Mouse (Mus musculus): Measurements from ENCODE around the gene Hist1h2bk. TPM values are rescaled to one million over a fixed set of nuclear protein-coding genes. Genes with fewer than 3 reads are reported as not detected.
"Not testable (repeated sequence)": the region's sequence is repeated elsewhere in the genome, so short reads cannot be mapped to it uniquely, and the experiment has no call there.

The Hist1h2bk gene
- polyA plus RNA-seq (2012; rRNA removed), result 0.50 and 0.64 TPM in 2 replicates

- not testable (repeated sequence) for H3K4me1 ChIP-seq (ENCODE audit: control insufficient read depth, insufficient read depth, low read length); H3K27ac ChIP-seq (ENCODE audit: insufficient read depth, low read length)
- peak; percentile 78 for TF ChIP-seq POLR2A (IDR thresholded peaks at IDR 0.05; ENCODE audit: extremely low read depth, insufficient read depth, low read length)
- H3K4me3 ChIP-seq (ENCODE audit: insufficient read depth, low read length), result peak within 1 kb of the TSS; percentile 14; the same call in 1 of the 2 replicates
Measured at GRCm38 (mm10) chr13:22035267-22036148, at the start of gene Hist1h2bk, which contains the start of gene Hist1h2ah. TSS of gene Hist1h2bk (plus strand) at chr13:22035870. TSS of gene Hist1h2ah (minus strand) at chr13:22035568.

DNA sequence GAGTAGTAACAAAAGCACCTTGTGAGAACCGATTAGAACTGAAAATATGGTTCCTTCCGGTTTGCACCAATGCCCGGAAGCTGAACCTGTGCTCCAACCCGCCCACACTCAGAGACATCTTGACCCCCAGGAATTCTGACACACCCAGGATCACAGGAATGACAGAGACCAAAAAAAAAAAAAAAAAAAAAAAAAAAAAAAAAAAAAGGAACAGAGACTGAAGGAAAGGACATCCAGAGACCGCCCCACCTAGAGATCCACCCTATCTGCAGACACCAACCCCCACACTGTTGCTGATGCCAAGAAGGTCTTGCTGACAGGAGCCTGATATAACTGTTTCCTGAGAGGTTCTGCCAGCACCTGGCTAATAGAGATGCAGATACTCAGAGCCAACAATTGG is 43.1 kb upstream of the Hist1h2bk start:
- Histone ChIP-seq H3K4me1 (ENCODE audit: control insufficient read depth, insufficient read depth, low read length) (no peaks in the 10 kb centered on the region), H3K4me3 (ENCODE audit: insufficient read depth, low read length) (no peak overlapping the region), H3K27ac (ENCODE audit: insufficient read depth, low read length) (no peak overlapping the region)
- no peak for TF ChIP-seq CTCF (IDR thresholded peaks at IDR 0.05; ENCODE audit: extremely low read depth, insufficient read depth, low read length)
- no peak for TF ChIP-seq POLR2A (IDR thresholded peaks at IDR 0.05; ENCODE audit: extremely low read depth, insufficient read depth, low read length)

GRCm38 (mm10) chr13:21993957-21994738 is 41.5 kb upstream of the Hist1h2bk start:
- TF ChIP-seq POLR2A (IDR thresholded peaks at IDR 0.05; ENCODE audit: extremely low read depth, insufficient read depth, low read length), result no peak
- TF ChIP-seq CTCF (IDR thresholded peaks at IDR 0.05; ENCODE audit: extremely low read depth, insufficient read depth, low read length), result no peak
- Histone ChIP-seq H3K27ac (ENCODE audit: insufficient read depth, low read length) (no peak overlapping the region), H3K4me3 (ENCODE audit: insufficient read depth, low read length) (no peak overlapping the region), H3K4me1 (ENCODE audit: control insufficient read depth, insufficient read depth, low read length) (no peaks in the 10 kb centered on the region)

DNA sequence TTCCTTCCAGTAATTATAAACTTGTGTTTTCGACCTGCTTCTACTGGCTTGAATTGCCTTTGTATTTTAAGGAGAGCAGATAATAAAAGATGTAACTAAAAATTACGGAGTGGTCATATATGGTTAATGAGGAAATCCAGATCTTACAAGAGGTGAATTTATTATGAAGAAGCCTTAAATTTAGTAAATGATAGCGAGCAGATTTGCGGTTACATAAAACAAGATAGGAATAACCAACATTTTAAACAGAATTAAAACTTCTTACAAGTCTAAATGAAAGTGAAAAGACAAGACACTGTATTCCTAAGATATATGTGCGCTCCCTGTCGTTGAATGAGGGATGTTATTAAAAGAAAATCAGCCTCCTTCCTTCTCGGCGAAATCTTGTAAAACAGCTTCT is 40.8 kb upstream of the Hist1h2bk start:
- TF ChIP-seq CTCF (IDR thresholded peaks at IDR 0.05; ENCODE audit: extremely low read depth, insufficient read depth, low read length) (no peak), POLR2A (IDR thresholded peaks at IDR 0.05; ENCODE audit: extremely low read depth, insufficient read depth, low read length) (no peak)
- H3K27ac ChIP-seq (ENCODE audit: insufficient read depth, low read length), result no peak overlapping the region
- no peaks in the 10 kb centered on the region for H3K4me1 ChIP-seq (ENCODE audit: control insufficient read depth, insufficient read depth, low read length)
- H3K4me3 ChIP-seq (ENCODE audit: insufficient read depth, low read length), result peak overlapping the region; percentile 27; the same call in 1 of the 2 replicates

GRCm38 (mm10) chr13:21995331-21995914 is 40.2 kb upstream of the Hist1h2bk start:
- no peak overlapping the region for H3K27ac ChIP-seq (ENCODE audit: insufficient read depth, low read length)
- H3K4me1 ChIP-seq (ENCODE audit: control insufficient read depth, insufficient read depth, low read length), result no peaks in the 10 kb centered on the region
- TF ChIP-seq CTCF (IDR thresholded peaks at IDR 0.05; ENCODE audit: extremely low read depth, insufficient read depth, low read length) (no peak), POLR2A (IDR thresholded peaks at IDR 0.05; ENCODE audit: extremely low read depth, insufficient read depth, low read length) (no peak)
- H3K4me3 ChIP-seq (ENCODE audit: insufficient read depth, low read length), result peak overlapping the region; percentile 27; the same call in 1 of the 2 replicates

DNA sequence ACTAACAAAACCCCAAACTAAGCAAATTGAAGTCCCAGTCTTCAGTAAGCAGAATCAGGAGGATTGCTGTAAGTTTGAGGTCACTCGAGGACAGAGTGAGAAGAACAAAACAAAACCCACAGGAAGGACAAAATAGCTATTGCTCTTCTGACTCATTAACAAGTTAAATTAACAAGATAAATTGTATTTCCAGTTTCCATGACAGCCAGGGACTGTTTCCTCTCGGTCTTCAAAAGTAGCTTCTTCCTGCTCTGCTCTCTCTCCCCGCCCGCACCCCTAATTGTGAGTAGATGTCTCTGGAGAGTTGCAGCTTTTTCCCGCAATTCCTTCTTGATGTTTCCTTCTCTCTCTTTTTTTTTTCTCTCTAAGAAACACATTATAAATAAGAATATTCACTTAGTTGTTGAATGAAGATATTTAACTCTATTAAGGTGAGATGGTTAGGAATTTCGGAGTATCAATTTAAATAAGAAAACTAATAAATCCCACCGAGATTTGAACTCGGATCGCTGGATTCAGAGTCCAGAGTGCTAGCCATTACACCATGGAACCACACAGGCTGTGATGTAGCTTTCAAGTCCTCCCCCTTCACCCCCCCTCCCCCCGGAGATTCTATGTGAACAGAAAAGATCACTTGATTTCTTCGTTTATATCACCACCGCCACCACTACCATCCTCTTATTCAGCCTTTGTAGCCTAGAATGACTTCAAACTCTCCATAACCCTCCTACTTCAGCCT is 39.4 kb upstream of the Hist1h2bk start:
- TF ChIP-seq POLR2A (IDR thresholded peaks at IDR 0.05; ENCODE audit: extremely low read depth, insufficient read depth, low read length) (no peak), CTCF (IDR thresholded peaks at IDR 0.05; ENCODE audit: extremely low read depth, insufficient read depth, low read length) (no peak)
- H3K4me1 ChIP-seq (ENCODE audit: control insufficient read depth, insufficient read depth, low read length), result no peaks in the 10 kb centered on the region
- H3K27ac ChIP-seq (ENCODE audit: insufficient read depth, low read length), result no peak overlapping the region
- H3K4me3 ChIP-seq (ENCODE audit: insufficient read depth, low read length), result peak overlapping the region; percentile 12

GRCm38 (mm10) chr13:21996840-21997185 is 38.9 kb upstream of the Hist1h2bk start:
- TF ChIP-seq CTCF (IDR thresholded peaks at IDR 0.05; ENCODE audit: extremely low read depth, insufficient read depth, low read length) (no peak), POLR2A (IDR thresholded peaks at IDR 0.05; ENCODE audit: extremely low read depth, insufficient read depth, low read length) (no peak)
- Histone ChIP-seq H3K27ac (ENCODE audit: insufficient read depth, low read length) (no peak overlapping the region), H3K4me1 (ENCODE audit: control insufficient read depth, insufficient read depth, low read length) (no peaks in the 10 kb centered on the region), H3K4me3 (ENCODE audit: insufficient read depth, low read length) (peak overlapping the region; percentile 12)

DNA sequence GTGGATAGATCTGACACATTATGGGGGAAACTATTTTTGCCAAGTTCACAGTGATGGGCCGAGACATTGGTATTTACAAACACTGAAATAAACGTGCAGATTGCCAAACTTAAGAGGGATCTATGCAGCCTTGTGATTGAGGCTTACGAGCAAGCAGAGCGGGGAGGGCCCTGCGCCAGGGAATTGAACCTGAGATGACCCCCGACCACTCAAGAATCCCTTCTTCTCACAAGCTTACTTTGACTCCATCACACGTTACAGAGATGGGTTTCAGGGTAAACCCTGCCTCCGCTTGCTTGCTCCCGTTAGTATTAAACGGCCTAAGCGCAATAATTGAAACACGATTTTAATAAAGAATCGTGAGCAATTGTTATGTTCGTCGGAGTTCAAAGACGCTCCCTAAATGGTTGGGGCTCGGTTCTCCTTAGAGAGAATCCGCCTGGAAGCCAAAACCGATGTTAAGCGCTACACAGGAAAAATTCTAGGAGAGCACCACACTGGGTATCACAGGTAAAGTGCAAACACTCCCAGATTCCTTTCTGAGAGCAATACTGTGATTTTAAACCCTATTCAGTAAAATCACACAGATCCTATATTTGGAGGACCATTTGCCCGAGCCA is 38.4 kb upstream of the Hist1h2bk start:
- H3K4me1 ChIP-seq (ENCODE audit: control insufficient read depth, insufficient read depth, low read length), result no peaks in the 10 kb centered on the region
- H3K27ac ChIP-seq (ENCODE audit: insufficient read depth, low read length), result no peak overlapping the region
- H3K4me3 ChIP-seq (ENCODE audit: insufficient read depth, low read length), result peak overlapping the region; percentile 12; the same call in 1 of the 2 replicates
- TF ChIP-seq CTCF (IDR thresholded peaks at IDR 0.05; ENCODE audit: extremely low read depth, insufficient read depth, low read length) (no peak), POLR2A (IDR thresholded peaks at IDR 0.05; ENCODE audit: extremely low read depth, insufficient read depth, low read length) (no peak)

Measured in cortical plate, adult 2 months (tissue).